Mouse (Mus musculus): ENCODE data around the gene Rbmy. TPM values are rescaled to one million over a fixed set of nuclear protein-coding genes. Genes with fewer than 3 reads are reported as not detected.
"Not testable (repeated sequence)": the region's sequence is repeated elsewhere in the genome, so short reads cannot be mapped to it uniquely, and the experiment has no call there.

The Rbmy gene
- total RNA-seq (2022), result not detected

DNA sequence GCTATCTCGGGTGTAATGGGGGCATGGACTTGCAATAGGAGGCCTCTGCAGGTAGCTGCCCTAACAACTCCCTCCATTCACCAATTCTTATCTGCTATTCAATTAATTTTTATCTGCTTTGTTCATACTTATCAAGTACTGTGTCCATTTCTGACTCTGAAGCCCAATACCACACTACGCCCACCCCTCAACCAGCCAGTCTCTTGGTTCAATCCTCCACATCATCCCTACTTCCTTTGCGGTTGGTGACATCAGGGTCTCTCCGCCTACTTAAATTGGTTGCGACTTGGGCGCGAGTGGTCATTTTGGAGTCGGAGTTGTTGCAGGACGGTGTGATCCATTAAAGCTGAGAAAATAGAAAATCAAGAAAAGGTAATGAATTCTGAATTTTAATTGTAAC, at the start of gene Rbmy, which contains the start of gene Gm10256:
Rbmy (plus strand) TSS at position 301 of the 400 bp plus-strand sequence.
Gm10256 (plus strand) TSS at position 320 of the 400 bp plus-strand sequence.
- not testable (repeated sequence) for DNase-seq (ENCODE audit: low spot score in 2 of 2)

DNA sequence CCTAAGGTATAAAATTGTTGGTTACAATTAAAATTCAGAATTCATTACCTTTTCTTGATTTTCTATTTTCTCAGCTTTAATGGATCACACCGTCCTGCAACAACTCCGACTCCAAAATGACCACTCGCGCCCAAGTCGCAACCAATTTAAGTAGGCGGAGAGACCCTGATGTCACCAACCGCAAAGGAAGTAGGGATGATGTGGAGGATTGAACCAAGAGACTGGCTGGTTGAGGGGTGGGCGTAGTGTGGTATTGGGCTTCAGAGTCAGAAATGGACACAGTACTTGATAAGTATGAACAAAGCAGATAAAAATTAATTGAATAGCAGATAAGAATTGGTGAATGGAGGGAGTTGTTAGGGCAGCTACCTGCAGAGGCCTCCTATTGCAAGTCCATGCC, 34.4 kb upstream of the Rbmy start, which contains the start of gene Gm4064:
Gm4064 (minus strand) TSS at position 101 of the 400 bp plus-strand sequence.
- not testable (repeated sequence) for DNase-seq (ENCODE audit: low spot score in 2 of 2)

Other genes with a start within 250 kb of the Rbmy start
- not detected for gene H2al2c, start 231.6 kb upstream of the Rbmy start, total RNA-seq (2022)
- not detected for gene Sry, start 167.0 kb upstream of the Rbmy start, total RNA-seq (2022)
- not detected for gene H2al2b, start 110.0 kb upstream of the Rbmy start, total RNA-seq (2022)
- not detected for gene Gm4064, start 34.5 kb upstream of the Rbmy start, total RNA-seq (2022)
- not detected for gene Gm10256, start within 50 bp of the Rbmy start, total RNA-seq (2022)
- not detected for gene Gm10352, start 70.3 kb downstream of the Rbmy start, total RNA-seq (2022)
- not detected for gene Gm29289, start 101.9 kb downstream of the Rbmy start, total RNA-seq (2022)